Mouse (Mus musculus): ENCODE data around the gene Map3k14.

- no peak for TF ChIP-seq CTCF (IDR thresholded peaks at IDR 0.05; ENCODE audit: extremely low read depth, insufficient read length, insufficient replicate concordance, low read depth, low read length)
- TF ChIP-seq POLR2A (IDR thresholded peaks at IDR 0.05; ENCODE audit: low read depth, low read length) = no peak
Measured at GRCm38 (mm10) chr11:103260034-103260433, 7.2 kb downstream of the Map3k14 start.

All from small intestine, adult 2 months (tissue).